Mouse (Mus musculus) embryonic facial prominence, embryonic 11.5 days (tissue): Measurements from ENCODE around the gene Adamts18. TPM values are rescaled to one million over a fixed set of nuclear protein-coding genes. Genes with fewer than 3 reads are reported as not detected.

Experiments used
- ATAC-seq: fragments of 200-750 bp; cut with Nextera tagmentation; replicated peaks from 2 replicates; pipeline ENCODE4 v1.8.0; 2017; ENCODE audit warnings: low read depth; ENCODE audit not compliant: insufficient number of reproducible peaks, low FRiP score, low TSS enrichment
- DNase-seq: peaks from one replicate; pipeline ENCODE4 v3.0.0-alpha.2; 2015; ENCODE audit warnings: low spot score
- H3K27ac ChIP-seq: fragments of 300-500 bp; sonication (generic); replicated peaks from 2 replicates; pipeline ENCODE4 v1.5.1; 2014; ENCODE audit warnings: mild to moderate bottlenecking, low read depth, low read length, control low read depth
- H3K27me3 ChIP-seq: fragments of 300-500 bp; sonication (generic); 2 replicates; pipeline ENCODE4 v1.6.1; 2014; ENCODE audit warnings: mild to moderate bottlenecking, low read length, moderate library complexity, mixed read lengths; ENCODE audit not compliant: control insufficient read depth, insufficient read depth
- H3K36me3 ChIP-seq: fragments of 300-500 bp; sonication (generic); replicated peaks from 2 replicates; pipeline ENCODE4 v1.6.1; 2014; ENCODE audit warnings: low read depth, mild to moderate bottlenecking, low read length, moderate library complexity, mixed read lengths; ENCODE audit not compliant: control insufficient read depth, insufficient read depth
- H3K4me1 ChIP-seq: fragments of 300-500 bp; sonication (generic); 2 replicates; pipeline ENCODE4 v1.6.1; 2014; ENCODE audit warnings: low read length, mixed read lengths; ENCODE audit not compliant: control insufficient read depth, insufficient read depth
- H3K4me2 ChIP-seq: fragments of 300-500 bp; sonication (generic); 2 replicates; pipeline ENCODE4 v1.6.1; 2014; ENCODE audit warnings: low read depth, mild to moderate bottlenecking, control low read depth, low read length, moderate library complexity
- H3K4me3 ChIP-seq: fragments of 300-500 bp; sonication (generic); 2 replicates; pipeline ENCODE4 v1.5.1; 2014; ENCODE audit warnings: low read depth, low read length, control low read depth
- H3K9ac ChIP-seq: fragments of 300-500 bp; sonication (generic); replicated peaks from 2 replicates; pipeline ENCODE4 v1.6.1; 2014; ENCODE audit warnings: mild to moderate bottlenecking, control low read depth, low read length
- H3K9me3 ChIP-seq: fragments of 300-500 bp; sonication (generic); replicated peaks from 2 replicates; pipeline ENCODE4 v1.6.1; 2016; ENCODE audit warnings: mild to moderate bottlenecking, low read length, inconsistent platforms, mixed read lengths; ENCODE audit not compliant: control insufficient read depth
- WGBS: fragments of 180-500 bp; shearing (Covaris S2); extraction: QIAGEN DNeasy Blood & Tissue Kit; methylation state at CpG from one replicate; pipeline ENCODE4 v1.1.7; 2014; 5-methylcytosine and 5-hydroxymethylcytosine counted together
- polyA plus RNA-seq: library from polyadenylated mRNA; unstranded; fragments of >200 nt; fragmentation: Nextera tagmentation; extraction: Ambion mirVana; gene quantifications from 2 replicates; pipeline ENCODE4 v1.2.1, GENCODE M21; 2014

Gene Adamts18
- polyA plus RNA-seq, 1 experiment from 2014 or later = 3.6 TPM

- H3K4me2 ChIP-seq = no peak overlapping the region
- 58% methylated on average over 8 of the region's 8 CpGs for WGBS
- no peak overlapping the region for H3K9ac ChIP-seq
- H3K9me3 ChIP-seq = no peaks in the 10 kb centered on the region
- no peak overlapping the region for H3K27ac ChIP-seq
- H3K4me3 ChIP-seq = no peak overlapping the region
- DNase-seq = peak; percentile 0
- no peak for ATAC-seq
- H3K27me3 ChIP-seq = no peaks in the 10 kb centered on the region
- no peaks in the 10 kb centered on the region for H3K4me1 ChIP-seq
- no peaks in the 10 kb centered on the region for H3K36me3 ChIP-seq
Observed at GRCm38 (mm10) chr8:113768861-113769410, 79.6 kb downstream of the Adamts18 start.

DNA sequence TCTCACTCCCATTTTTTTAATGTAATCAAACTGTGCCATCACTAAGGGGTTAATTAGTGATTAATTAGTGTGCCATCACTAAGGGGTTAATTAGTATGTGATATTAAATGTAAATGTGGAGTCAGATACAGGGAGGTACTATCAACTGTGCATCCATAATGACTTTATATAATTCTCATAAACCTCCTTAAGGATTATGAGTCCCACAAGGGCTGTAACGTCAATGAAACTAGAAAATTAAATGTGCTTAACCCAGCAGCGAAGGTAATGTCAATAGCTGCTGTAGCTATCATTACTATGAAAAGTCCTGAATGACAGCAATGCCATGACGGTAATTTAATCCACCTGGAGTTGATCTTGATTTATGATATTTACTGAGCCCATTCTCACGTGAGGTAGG is 83.4 kb downstream of the Adamts18 start:
- no peak for ATAC-seq
- no peaks in the 10 kb centered on the region for H3K9me3 ChIP-seq
- DNase-seq = no peak
- H3K9ac ChIP-seq = no peak overlapping the region
- no peak overlapping the region for H3K4me3 ChIP-seq
- no peaks in the 10 kb centered on the region for H3K36me3 ChIP-seq
- H3K27ac ChIP-seq = no peak overlapping the region
- no peaks in the 10 kb centered on the region for H3K4me1 ChIP-seq
- no peaks in the 10 kb centered on the region for H3K27me3 ChIP-seq
- 78% methylated on average over 4 of the region's 4 CpGs for WGBS
- no peak overlapping the region for H3K4me2 ChIP-seq

- DNase-seq (peak; percentile 24), ATAC-seq (no peak)
- Histone ChIP-seq H3K9ac (no peak overlapping the region), H3K4me1 (no peaks in the 10 kb centered on the region), H3K4me2 (no peak overlapping the region), H3K27me3 (no peaks in the 10 kb centered on the region), H3K9me3 (no peaks in the 10 kb centered on the region), H3K36me3 (no peaks in the 10 kb centered on the region), H3K4me3 (no peak overlapping the region), H3K27ac (no peak overlapping the region)
- WGBS = 54% methylated on average over 10 of the region's 10 CpGs
Observed at GRCm38 (mm10) chr8:113763592-113764355, 84.8 kb downstream of the Adamts18 start.

DNA sequence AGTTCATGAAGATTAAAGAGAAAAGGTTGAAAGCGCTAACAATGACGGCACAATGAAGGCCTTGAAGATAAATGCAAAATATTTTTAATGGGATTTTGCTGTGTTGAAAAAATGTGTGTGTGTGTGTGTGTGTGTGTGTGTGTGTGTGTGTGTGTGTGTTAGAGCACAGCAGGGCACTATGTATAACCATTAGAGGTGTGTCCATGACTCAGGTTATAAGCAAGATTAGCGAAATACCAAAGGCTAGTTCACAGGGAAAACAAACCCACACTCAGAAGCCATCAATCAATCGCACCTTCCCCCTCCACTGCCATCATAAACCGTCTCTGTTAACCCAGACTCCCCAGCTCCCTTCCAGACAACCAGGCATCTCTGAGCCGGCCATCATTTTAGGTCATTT is 86.4 kb downstream of the Adamts18 start:
- no peaks in the 10 kb centered on the region for H3K27me3 ChIP-seq
- no peaks in the 10 kb centered on the region for H3K4me1 ChIP-seq
- no peaks in the 10 kb centered on the region for H3K36me3 ChIP-seq
- ATAC-seq (no peak), DNase-seq (no peak)
- no peak overlapping the region for H3K4me3 ChIP-seq
- H3K9me3 ChIP-seq = no peaks in the 10 kb centered on the region
- no peak overlapping the region for H3K9ac ChIP-seq
- H3K27ac ChIP-seq = no peak overlapping the region
- no peak overlapping the region for H3K4me2 ChIP-seq
- WGBS = 68% methylated on average over 6 of the region's 6 CpGs

DNA sequence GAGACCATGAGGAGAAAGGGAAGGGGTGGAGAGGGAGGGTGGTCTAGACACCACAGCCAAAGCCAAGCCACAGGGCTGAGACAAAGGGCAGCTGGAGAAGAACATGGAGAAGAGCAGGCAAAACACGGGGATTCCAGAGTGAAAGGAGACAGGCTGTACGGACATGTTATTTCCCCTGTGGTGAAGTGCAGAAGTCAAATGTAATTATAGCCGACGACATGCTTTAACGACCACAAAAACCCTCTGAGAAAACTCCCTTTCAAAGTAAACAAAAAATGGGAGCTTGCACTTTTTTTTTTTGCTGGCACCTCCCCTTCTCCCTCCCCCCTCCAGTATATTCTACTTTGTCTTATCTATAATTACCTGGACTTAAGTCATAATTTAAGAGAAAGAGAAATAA is 92.7 kb downstream of the Adamts18 start:
- Histone ChIP-seq H3K4me3 (no peak overlapping the region), H3K4me2 (no peak overlapping the region), H3K4me1 (no peaks in the 10 kb centered on the region), H3K9me3 (no peaks in the 10 kb centered on the region), H3K27me3 (no peaks in the 10 kb centered on the region), H3K9ac (no peak overlapping the region), H3K36me3 (no peaks in the 10 kb centered on the region), H3K27ac (no peak overlapping the region)
- DNase-seq (no peak), ATAC-seq (no peak)
- WGBS = 40% methylated on average over 5 of the region's 5 CpGs

- Histone ChIP-seq H3K9ac (no peak overlapping the region), H3K4me2 (no peak overlapping the region), H3K27ac (no peak overlapping the region), H3K4me1 (no peaks in the 10 kb centered on the region), H3K4me3 (no peak overlapping the region), H3K27me3 (no peaks in the 10 kb centered on the region), H3K36me3 (no peaks in the 10 kb centered on the region), H3K9me3 (no peaks in the 10 kb centered on the region)
- WGBS = 89% methylated on average over 2 of the region's 2 CpGs
- DNase-seq = no peak
- no peak for ATAC-seq
Observed at GRCm38 (mm10) chr8:113753153-113753552, 95.4 kb downstream of the Adamts18 start.

- no peaks in the 10 kb centered on the region for H3K36me3 ChIP-seq
- no peak overlapping the region for H3K27ac ChIP-seq
- WGBS = 81% methylated on average over 3 of the region's 3 CpGs
- ATAC-seq (no peak), DNase-seq (no peak)
- H3K4me3 ChIP-seq = no peak overlapping the region
- no peak overlapping the region for H3K4me2 ChIP-seq
- no peaks in the 10 kb centered on the region for H3K9me3 ChIP-seq
- no peaks in the 10 kb centered on the region for H3K4me1 ChIP-seq
- H3K27me3 ChIP-seq = no peaks in the 10 kb centered on the region
- no peak overlapping the region for H3K9ac ChIP-seq
Observed at GRCm38 (mm10) chr8:113752349-113752748, 96.2 kb downstream of the Adamts18 start.

DNA sequence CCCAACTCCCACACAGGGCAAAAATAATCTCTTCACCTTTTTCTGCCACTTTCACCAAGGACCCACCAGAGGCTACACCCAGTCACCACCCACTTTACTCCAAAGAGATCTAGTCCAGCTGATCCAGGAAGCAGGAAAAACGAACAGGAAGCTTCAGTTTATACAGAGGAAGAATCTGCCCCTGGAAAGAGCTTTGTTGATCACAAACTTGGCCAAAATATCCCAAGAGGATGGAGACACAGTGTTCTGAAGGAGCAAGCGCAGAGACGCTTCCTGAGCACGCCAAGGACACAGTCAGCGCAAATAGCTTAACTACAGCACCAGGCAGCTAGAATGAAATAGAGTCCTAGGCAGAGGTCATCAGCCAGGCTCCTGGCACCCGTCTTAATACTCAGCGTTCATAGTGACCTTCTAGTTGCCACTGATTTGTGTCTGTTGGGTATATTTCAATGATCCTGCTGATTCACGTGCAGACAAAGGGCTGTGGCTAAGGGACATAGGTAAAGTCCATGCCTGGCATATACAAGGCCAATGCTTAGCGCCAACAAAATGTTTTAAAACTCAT is 113.0 kb downstream of the Adamts18 start:
- no peak overlapping the region for H3K4me2 ChIP-seq
- H3K4me3 ChIP-seq = no peak overlapping the region
- no peaks in the 10 kb centered on the region for H3K4me1 ChIP-seq
- ATAC-seq (no peak), DNase-seq (no peak)
- H3K9me3 ChIP-seq = no peaks in the 10 kb centered on the region
- H3K27me3 ChIP-seq = no peaks in the 10 kb centered on the region
- no peaks in the 10 kb centered on the region for H3K36me3 ChIP-seq
- no peak overlapping the region for H3K9ac ChIP-seq
- H3K27ac ChIP-seq = no peak overlapping the region
- 87% methylated on average over 9 of the region's 9 CpGs for WGBS
